Mouse (Mus musculus): ENCODE measurements around the gene Crat. TPM values are rescaled to one million over a fixed set of nuclear protein-coding genes. Genes with fewer than 3 reads are reported as not detected.

Crat gene
- total RNA-seq, 2 experiments from 2014 or later: 45.5 to 47.1 TPM

- no peak for DNase-seq (ENCODE audit: low spot score in 2 of 2)
- intact Hi-C loops (cut with DNase I): no loop called here
These were observed 30.0 kb downstream of the Crat start for GRCm38 (mm10) chr2:30385591-30385990.

GRCm38 (mm10) chr2:30384814-30385213 is 30.8 kb downstream of the Crat start:
- intact Hi-C loops (cut with DNase I): no loop called here
- DNase-seq (ENCODE audit: low spot score in 2 of 2): peak in 1 of 2 experiments; percentile 40

GRCm38 (mm10) chr2:30381377-30381725 is 34.3 kb downstream of the Crat start:
- DNase-seq (ENCODE audit: low spot score in 2 of 2): no peak
- intact Hi-C loops (cut with DNase I): no loop called here

GRCm38 (mm10) chr2:30380564-30381376 is 34.8 kb downstream of the Crat start:
- no peak for DNase-seq (ENCODE audit: low spot score in 2 of 2)
- intact Hi-C loops (cut with DNase I): no loop called here

- intact Hi-C loops (cut with DNase I): no loop called here
- no peak for DNase-seq (ENCODE audit: low spot score in 2 of 2)
These were observed 36.3 kb downstream of the Crat start for GRCm38 (mm10) chr2:30379307-30379706.

GRCm38 (mm10) chr2:30377721-30378120 is 37.9 kb downstream of the Crat start:
- intact Hi-C loops (cut with DNase I): no loop called here
- DNase-seq (ENCODE audit: low spot score in 2 of 2): no peak

- DNase-seq (ENCODE audit: low spot score in 2 of 2): no peak
- intact Hi-C loops (cut with DNase I): no loop called here
These were observed 39.7 kb downstream of the Crat start for GRCm38 (mm10) chr2:30375893-30376292.

GRCm38 (mm10) chr2:30372726-30373125 is 42.9 kb downstream of the Crat start:
- intact Hi-C loops (cut with DNase I): no loop called here
- no peak for DNase-seq (ENCODE audit: low spot score in 2 of 2)

GRCm38 (mm10) chr2:30371544-30371943 is 44.1 kb downstream of the Crat start:
- intact Hi-C loops (cut with DNase I): no loop called here
- no peak for DNase-seq (ENCODE audit: low spot score in 2 of 2)

- intact Hi-C loops (cut with DNase I): no loop called here
- no peak for DNase-seq (ENCODE audit: low spot score in 2 of 2)
These were observed 49.4 kb downstream of the Crat start for GRCm38 (mm10) chr2:30366203-30366602.

- DNase-seq (ENCODE audit: low spot score in 2 of 2): no peak
- intact Hi-C loops (cut with DNase I): no loop called here
These were observed 50.1 kb downstream of the Crat start for GRCm38 (mm10) chr2:30365281-30366069.

- intact Hi-C loops (cut with DNase I): no loop called here
These were observed 51.6 kb downstream of the Crat start, which contains the start of gene Miga2 for GRCm38 (mm10) chr2:30363773-30364650. Miga2 (plus strand) TSS chr2:30364233.

GRCm38 (mm10) chr2:30362865-30363264 is 52.7 kb downstream of the Crat start:
- intact Hi-C loops (cut with DNase I): no loop called here
- DNase-seq (ENCODE audit: low spot score in 2 of 2): no peak

More at GRCm38 (mm10) chr2:30363773-30364650, 51.6 kb downstream of the Crat start, which contains the start of gene Miga2:
- peak; percentile 99 for DNase-seq (ENCODE audit: low spot score in 2 of 2)

GRCm38 (mm10) chr2:30360626-30361025 is 55.0 kb downstream of the Crat start:
- no peak for DNase-seq (ENCODE audit: low spot score in 2 of 2)
- intact Hi-C loops (cut with DNase I): no loop called here

- DNase-seq (ENCODE audit: low spot score in 2 of 2): peak; percentile 78 to 83
- intact Hi-C loops (cut with DNase I): no loop called here
These were observed 56.8 kb downstream of the Crat start, which contains the start of gene Sh3glb2 for GRCm38 (mm10) chr2:30358533-30359531. Sh3glb2 (minus strand) TSS chr2:30359337.

- intact Hi-C loops (cut with DNase I): no loop called here
- peak; percentile 54 to 64 for DNase-seq (ENCODE audit: low spot score in 2 of 2)
These were observed 57.8 kb downstream of the Crat start for GRCm38 (mm10) chr2:30357552-30358510.

GRCm38 (mm10) chr2:30356906-30357305 is 58.7 kb downstream of the Crat start:
- DNase-seq (ENCODE audit: low spot score in 2 of 2): no peak
- intact Hi-C loops (cut with DNase I): no loop called here

Measured in left cerebral cortex, postnatal 14 days (tissue).